Mouse (Mus musculus): ENCODE measurements around the gene Cysltr1.
A peak's percentile ranks its signal among the peaks of the same experiment; 100 is the strongest.

Gene Cysltr1

DNA sequence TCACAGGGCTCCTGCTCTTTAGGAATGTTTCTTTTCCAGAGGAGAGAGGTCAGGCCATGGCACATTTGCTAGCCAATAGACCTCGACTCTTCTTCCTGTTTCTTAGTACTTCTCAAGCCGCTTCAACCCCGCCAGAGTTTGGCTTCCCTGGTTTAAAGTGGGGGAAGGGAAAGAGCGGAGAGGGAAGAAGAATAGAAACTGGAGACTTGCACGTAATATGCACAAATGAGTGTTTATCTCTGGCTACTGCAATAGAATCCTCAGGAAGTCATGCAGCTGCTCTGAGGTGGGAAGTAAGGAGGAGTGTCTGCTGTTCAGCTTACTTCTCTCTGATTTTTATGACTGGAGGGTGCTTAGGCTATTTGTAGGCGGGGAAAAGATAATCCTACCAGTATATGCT lies at the start of gene Cysltr1:
Gene Cysltr1, minus strand, starts transcription at position 294 of the 400 bp plus-strand sequence.
- Histone ChIP-seq H3K27me3 (ENCODE audit: control insufficient read depth, insufficient read depth, low read length, poor library complexity, severe bottlenecking) (no peaks in the 10 kb centered on the region), H3K36me3 (ENCODE audit: control insufficient read depth, insufficient read depth, low read length, poor library complexity, severe bottlenecking) (no peaks in the 10 kb centered on the region)
- DNase-seq (ENCODE audit: low read depth, low spot score) = peak; percentile 12

DNA sequence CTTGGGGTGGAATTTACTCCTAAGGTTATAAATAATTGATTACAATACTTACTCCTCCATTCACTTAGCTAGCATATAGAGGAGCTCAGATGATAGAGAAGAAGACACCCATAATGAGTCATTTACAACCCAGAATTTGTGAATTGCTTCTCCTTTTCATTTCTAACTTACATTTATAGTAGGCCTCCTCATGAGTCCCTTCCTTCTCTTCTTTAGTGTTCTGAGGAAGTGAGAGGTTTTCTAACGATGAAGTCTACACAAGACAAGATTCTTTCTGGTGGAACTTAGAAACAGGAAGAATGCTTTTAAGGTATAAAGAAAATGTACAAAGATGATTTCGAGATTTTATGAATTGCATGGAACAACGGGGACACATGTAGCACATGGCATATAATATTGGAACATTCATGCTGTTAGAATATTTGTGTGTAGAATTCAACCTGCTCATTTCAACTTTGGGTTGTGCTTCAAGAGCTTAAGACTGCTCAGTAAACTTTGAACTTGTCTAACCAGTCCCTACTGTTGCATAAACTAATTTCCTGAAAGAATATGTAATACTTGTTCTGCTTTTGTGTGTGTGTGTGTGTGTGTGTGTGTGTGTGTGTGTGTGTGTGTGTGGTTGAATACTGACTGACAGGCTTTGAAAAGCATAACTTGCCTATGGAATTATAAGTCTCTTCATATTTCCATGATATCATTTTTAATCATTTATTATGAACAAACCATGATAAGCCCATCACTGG lies 31.5 kb upstream of the Cysltr1 start:
- Histone ChIP-seq H3K36me3 (ENCODE audit: control insufficient read depth, insufficient read depth, low read length, poor library complexity, severe bottlenecking) (no peaks in the 10 kb centered on the region), H3K27me3 (ENCODE audit: control insufficient read depth, insufficient read depth, low read length, poor library complexity, severe bottlenecking) (no peaks in the 10 kb centered on the region)
- peak; percentile 51 for DNase-seq (ENCODE audit: low read depth, low spot score)

DNA sequence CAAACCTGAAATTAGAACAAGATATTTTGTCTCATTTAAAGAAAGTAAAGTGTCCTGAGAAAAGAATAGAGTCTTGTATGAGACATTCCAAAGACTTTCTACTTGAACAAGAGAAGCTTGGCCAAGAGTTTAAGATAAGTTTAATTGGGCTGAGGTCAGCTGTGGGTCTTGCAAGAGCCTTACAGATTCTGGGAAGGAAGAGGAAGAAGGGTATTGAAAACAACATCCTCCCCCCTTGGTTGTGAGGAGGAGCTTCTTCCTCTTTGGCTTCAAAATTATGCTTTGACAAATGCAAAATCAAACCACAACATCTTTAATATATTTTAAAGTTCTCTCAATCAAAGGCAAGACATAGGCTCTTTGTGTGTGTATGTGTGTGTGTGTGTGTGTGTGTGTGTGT lies 30.1 kb upstream of the Cysltr1 start:
- Histone ChIP-seq H3K27me3 (ENCODE audit: control insufficient read depth, insufficient read depth, low read length, poor library complexity, severe bottlenecking) (no peaks in the 10 kb centered on the region), H3K36me3 (ENCODE audit: control insufficient read depth, insufficient read depth, low read length, poor library complexity, severe bottlenecking) (no peaks in the 10 kb centered on the region)
- peak; percentile 6 for DNase-seq (ENCODE audit: low read depth, low spot score)

DNA sequence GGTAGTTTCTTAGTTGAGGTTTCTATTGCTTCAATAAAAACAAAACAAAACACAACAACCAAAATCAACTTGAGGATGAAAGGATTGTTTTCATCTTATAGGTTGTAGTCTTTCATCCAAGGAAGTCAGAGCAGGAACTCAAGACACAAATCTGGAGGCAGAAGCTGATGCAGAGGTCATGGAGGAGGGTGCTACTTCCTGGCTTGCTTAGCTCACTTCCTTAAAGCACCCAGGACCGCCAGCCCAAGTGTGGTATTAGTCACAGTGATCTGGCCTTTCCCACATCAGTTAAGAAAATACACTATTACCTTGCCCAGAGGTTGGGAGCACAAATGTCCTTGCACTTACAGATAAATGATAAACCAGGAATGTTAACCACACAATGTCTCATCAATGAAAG lies 25.0 kb upstream of the Cysltr1 start:
- H3K36me3 ChIP-seq (ENCODE audit: control insufficient read depth, insufficient read depth, low read length, poor library complexity, severe bottlenecking) = no peaks in the 10 kb centered on the region
- no peaks in the 10 kb centered on the region for H3K27me3 ChIP-seq (ENCODE audit: control insufficient read depth, insufficient read depth, low read length, poor library complexity, severe bottlenecking)
- DNase-seq (ENCODE audit: low read depth, low spot score) = no peak

DNA sequence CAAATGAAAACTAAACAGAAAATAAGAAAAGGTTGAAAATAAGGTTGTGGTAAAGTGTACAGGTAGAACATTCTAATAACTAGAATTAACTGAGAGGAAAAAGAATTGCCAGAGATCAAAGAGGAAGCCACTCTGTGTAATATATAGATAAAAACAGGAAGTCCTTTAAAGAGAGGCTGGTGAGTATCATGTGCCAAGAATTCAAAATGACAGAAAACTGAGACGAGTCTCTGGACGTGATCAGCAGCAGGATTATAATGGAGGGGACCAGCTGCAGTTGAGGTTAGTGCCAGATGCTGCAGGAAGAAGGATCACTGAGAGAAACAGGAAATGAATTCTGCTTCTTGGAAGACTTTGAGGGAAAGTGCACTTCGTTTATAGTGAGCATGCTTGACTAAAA lies 20.2 kb upstream of the Cysltr1 start:
- H3K27me3 ChIP-seq (ENCODE audit: control insufficient read depth, insufficient read depth, low read length, poor library complexity, severe bottlenecking) = no peaks in the 10 kb centered on the region
- no peaks in the 10 kb centered on the region for H3K36me3 ChIP-seq (ENCODE audit: control insufficient read depth, insufficient read depth, low read length, poor library complexity, severe bottlenecking)
- DNase-seq (ENCODE audit: low read depth, low spot score) = peak; percentile 26

DNA sequence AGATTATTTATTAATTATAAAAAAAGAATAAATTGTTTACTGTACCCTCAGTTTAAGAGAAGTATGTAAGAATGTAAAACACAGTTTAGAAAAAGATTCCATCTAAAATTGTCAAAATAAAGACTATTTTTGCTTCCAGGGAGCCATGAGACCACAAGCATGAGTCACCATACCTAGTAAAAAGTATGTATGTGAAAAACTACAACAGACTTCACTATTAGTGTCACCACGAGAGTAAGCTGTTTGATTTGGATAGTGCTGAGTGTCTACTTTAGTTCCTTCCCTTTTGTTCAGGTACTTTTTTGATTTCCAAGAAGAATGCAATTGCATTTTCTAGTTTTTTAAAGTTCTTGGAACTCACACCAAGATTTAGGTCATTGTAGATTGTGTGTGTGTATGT lies 19.0 kb upstream of the Cysltr1 start:
- no peak for DNase-seq (ENCODE audit: low read depth, low spot score)
- H3K36me3 ChIP-seq (ENCODE audit: control insufficient read depth, insufficient read depth, low read length, poor library complexity, severe bottlenecking) = no peaks in the 10 kb centered on the region
- no peaks in the 10 kb centered on the region for H3K27me3 ChIP-seq (ENCODE audit: control insufficient read depth, insufficient read depth, low read length, poor library complexity, severe bottlenecking)

DNA sequence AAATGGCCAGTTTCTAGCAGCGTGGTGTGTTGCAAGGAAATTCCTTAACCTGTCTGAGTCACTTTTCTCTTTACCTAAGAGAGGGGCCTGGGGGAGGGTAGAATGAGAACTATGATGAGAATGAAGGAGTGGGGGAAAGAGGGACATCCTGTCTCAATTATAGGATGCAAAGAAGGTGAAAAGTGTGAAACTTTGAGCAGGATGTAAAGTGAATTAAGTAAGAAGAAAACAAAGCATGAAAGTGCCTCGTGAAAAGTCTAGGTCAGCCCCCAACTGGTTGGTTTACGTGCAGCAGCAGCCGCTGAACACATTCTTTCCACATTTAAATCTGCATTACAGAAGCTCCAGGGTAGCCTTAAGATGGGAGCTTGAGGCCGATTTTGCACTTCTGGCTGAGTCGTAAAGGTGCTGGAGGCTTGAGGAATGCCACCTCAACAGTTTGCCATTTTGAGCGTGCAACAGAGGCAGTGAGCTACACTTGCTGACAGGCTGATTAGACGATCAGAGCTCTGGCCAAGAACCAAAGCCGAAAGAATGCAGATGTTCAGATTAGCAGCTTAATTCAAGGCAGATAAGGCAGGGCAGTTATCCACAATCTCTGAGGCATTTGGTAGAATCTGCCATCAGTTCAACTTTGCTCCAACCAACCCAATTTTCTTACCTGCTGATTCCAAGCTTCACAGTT lies 763 bp downstream of the Cysltr1 start:
- DNase-seq (ENCODE audit: low read depth, low spot score) = peak; percentile 0
- H3K27me3 ChIP-seq (ENCODE audit: control insufficient read depth, insufficient read depth, low read length, poor library complexity, severe bottlenecking) = no peaks in the 10 kb centered on the region
- no peaks in the 10 kb centered on the region for H3K36me3 ChIP-seq (ENCODE audit: control insufficient read depth, insufficient read depth, low read length, poor library complexity, severe bottlenecking)

DNA sequence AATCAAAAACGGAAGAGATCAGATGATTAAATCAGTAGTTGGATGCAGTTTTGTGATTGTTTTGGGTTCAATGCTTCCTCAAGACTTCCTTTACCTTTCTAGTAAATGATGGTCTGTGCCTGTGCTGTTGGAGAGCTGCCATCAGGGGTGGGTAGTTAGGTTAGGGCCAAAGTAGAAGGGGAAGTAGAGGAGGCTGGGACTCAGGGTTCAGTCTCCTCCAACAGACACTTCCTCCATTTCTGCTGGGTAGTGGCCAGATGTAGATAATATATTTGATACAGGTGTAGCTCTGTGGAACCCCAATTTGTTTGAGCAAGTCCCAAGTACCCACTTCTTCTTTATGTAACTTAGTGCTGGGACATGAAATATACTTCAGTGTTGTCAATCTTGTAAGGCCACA lies 7.6 kb downstream of the Cysltr1 start:
- peak; percentile 6 for DNase-seq (ENCODE audit: low read depth, low spot score)
- no peaks in the 10 kb centered on the region for H3K27me3 ChIP-seq (ENCODE audit: control insufficient read depth, insufficient read depth, low read length, poor library complexity, severe bottlenecking)
- no peaks in the 10 kb centered on the region for H3K36me3 ChIP-seq (ENCODE audit: control insufficient read depth, insufficient read depth, low read length, poor library complexity, severe bottlenecking)

DNA sequence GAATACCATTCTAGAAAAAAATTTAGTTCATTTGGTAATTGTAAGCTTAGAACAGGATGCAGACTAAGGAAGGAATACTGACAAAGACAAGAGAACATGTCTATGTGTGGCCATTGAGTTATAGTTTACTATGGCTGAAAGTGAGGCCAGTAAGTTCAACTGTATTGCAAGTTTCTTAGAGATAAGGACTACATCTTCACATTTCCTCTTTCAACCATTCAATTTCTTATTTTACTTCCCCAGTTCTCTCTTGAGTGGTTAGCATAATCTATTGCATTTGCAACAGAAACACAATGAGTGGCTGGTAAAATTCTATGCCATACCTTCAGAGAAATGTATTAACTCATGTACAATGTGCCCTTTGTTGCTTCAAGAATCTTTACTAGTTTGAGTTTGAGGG lies 9.6 kb downstream of the Cysltr1 start:
- no peaks in the 10 kb centered on the region for H3K36me3 ChIP-seq (ENCODE audit: control insufficient read depth, insufficient read depth, low read length, poor library complexity, severe bottlenecking)
- H3K27me3 ChIP-seq (ENCODE audit: control insufficient read depth, insufficient read depth, low read length, poor library complexity, severe bottlenecking) = no peaks in the 10 kb centered on the region
- DNase-seq (ENCODE audit: low read depth, low spot score) = no peak

DNA sequence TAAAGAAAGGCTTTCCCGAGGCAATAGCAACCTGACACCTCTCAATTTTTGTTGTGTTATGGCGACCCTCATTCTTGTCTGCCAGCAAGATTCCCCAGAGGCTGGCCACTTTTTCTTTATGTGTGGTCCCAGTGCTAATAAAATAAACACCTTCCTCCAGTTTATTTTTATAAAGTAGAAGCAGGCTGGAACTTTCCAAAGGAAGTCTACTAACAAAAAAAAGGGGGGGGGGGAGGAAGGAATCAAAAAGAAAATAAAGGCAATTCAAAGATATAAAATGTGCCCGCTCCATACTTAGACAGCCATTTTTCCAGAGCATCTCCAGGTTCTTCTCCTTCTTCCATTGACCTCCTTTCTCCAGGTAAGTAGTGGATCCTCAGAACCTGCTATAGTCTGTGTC lies 20.6 kb downstream of the Cysltr1 start, which contains the start of gene Gm5127:
Gene Gm5127, plus strand, starts transcription at position 301 of the 400 bp plus-strand sequence.
- no peaks in the 10 kb centered on the region for H3K36me3 ChIP-seq (ENCODE audit: control insufficient read depth, insufficient read depth, low read length, poor library complexity, severe bottlenecking)
- H3K27me3 ChIP-seq (ENCODE audit: control insufficient read depth, insufficient read depth, low read length, poor library complexity, severe bottlenecking) = no peaks in the 10 kb centered on the region
- no peak for DNase-seq (ENCODE audit: low read depth, low spot score)

DNA sequence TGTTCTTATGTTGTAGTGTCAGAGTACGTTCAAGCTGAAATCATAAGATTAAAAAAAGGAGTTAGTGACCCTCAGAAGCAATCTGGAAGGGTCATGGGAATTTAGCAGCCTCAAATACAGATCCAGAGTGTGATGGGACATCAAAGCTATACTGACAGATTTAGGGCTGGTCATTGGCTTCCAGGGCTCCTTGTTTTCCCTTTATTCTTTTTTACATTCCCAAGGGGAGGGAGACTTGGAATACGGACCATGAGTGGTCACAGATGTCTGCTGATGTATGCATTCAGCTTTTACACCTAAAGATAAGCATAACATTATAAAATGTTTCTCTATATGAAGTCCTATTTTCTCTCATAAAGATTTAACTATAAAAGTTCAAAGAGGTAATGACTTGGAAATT lies 21.3 kb downstream of the Cysltr1 start:
- Histone ChIP-seq H3K27me3 (ENCODE audit: control insufficient read depth, insufficient read depth, low read length, poor library complexity, severe bottlenecking) (no peaks in the 10 kb centered on the region), H3K36me3 (ENCODE audit: control insufficient read depth, insufficient read depth, low read length, poor library complexity, severe bottlenecking) (no peaks in the 10 kb centered on the region)
- no peak for DNase-seq (ENCODE audit: low read depth, low spot score)

DNA sequence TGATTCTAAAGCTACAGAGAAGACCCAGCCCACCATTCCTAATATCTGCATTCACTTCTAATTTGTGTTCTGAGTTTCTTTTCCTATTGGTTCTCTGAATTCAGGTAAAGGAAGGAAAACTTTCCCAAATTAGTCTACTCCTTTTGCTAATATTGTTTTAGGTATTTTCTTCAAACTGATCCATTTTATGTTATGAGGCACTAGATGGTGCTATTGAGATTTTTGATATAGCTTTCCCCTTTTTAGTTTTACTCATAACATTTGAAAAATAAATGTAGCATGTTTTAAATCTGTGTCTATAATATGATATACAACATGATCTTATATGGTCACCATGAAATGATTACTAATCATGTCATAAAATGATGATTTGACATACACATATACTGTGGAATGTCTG lies 23.1 kb downstream of the Cysltr1 start:
- Histone ChIP-seq H3K27me3 (ENCODE audit: control insufficient read depth, insufficient read depth, low read length, poor library complexity, severe bottlenecking) (no peaks in the 10 kb centered on the region), H3K36me3 (ENCODE audit: control insufficient read depth, insufficient read depth, low read length, poor library complexity, severe bottlenecking) (no peaks in the 10 kb centered on the region)
- DNase-seq (ENCODE audit: low read depth, low spot score) = peak; percentile 2

DNA sequence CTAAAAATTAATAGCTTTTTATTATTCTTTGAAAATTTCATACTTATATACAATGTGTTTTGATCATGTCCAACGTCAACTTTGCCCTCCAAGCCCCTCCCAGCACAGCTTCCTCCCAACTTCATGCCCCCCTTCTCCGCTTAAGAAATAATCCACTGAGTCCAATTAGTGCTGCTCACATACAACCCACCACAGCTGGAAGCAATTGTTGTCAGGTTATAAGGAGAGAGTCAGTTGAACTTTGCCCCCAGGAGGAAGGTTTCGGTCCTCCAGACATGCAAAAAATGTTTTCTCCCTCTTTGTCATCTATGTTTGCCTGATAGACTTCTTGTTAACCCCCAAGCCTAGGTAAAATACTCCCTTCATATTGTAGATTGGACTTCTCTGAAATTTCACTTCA lies 24.5 kb downstream of the Cysltr1 start:
- Histone ChIP-seq H3K27me3 (ENCODE audit: control insufficient read depth, insufficient read depth, low read length, poor library complexity, severe bottlenecking) (no peaks in the 10 kb centered on the region), H3K36me3 (ENCODE audit: control insufficient read depth, insufficient read depth, low read length, poor library complexity, severe bottlenecking) (no peaks in the 10 kb centered on the region)
- no peak for DNase-seq (ENCODE audit: low read depth, low spot score)

DNA sequence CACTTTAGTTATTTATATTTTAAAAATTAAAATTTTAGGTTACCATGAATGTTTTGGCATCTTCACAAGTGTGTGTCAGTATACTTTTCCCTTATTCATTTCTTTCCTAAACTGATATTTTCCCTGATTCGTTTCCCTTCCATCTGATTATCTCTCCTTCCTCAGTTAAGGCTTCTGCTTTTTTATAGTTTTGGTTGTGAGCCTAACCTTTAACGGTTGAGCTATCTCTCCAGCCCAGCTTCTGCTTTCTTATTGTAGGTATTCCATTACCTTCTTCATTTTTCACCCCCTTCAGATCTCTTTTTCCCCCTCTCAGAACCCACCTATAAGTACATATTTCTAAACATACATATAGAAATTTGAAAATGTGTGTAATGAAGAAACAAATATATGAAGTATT lies 48.0 kb downstream of the Cysltr1 start:
- Histone ChIP-seq H3K36me3 (ENCODE audit: control insufficient read depth, insufficient read depth, low read length, poor library complexity, severe bottlenecking) (no peaks in the 10 kb centered on the region), H3K27me3 (ENCODE audit: control insufficient read depth, insufficient read depth, low read length, poor library complexity, severe bottlenecking) (no peaks in the 10 kb centered on the region)
- DNase-seq (ENCODE audit: low read depth, low spot score) = no peak

DNA sequence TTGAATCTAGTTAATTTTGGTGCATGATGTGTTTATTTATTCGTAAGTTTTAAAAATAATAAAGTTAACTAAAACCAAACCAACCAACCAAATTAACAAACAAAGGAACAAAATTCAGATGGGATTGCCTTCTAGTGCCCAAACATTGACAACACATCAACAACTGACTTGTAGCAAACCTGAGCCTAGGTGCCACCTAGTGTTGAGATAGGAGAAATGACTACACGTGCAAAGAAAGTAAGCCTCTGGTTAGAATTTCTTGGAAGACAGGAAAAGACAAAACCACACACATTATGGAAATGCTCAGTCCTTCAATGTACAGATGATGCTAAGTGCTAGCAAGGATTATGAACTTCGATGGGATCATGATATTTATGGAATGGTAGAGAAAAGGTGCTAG lies 67.1 kb downstream of the Cysltr1 start:
- Histone ChIP-seq H3K36me3 (ENCODE audit: control insufficient read depth, insufficient read depth, low read length, poor library complexity, severe bottlenecking) (no peaks in the 10 kb centered on the region), H3K27me3 (ENCODE audit: control insufficient read depth, insufficient read depth, low read length, poor library complexity, severe bottlenecking) (no peaks in the 10 kb centered on the region)
- no peak for DNase-seq (ENCODE audit: low read depth, low spot score)
